Mouse (Mus musculus) embryonic facial prominence, embryonic 12.5 days (tissue): ENCODE measurements at regions not wholly inside any gene's neighbourhood (a gene's known extent, or its start where the extent isn't known, plus 50 kb on each side); places are given as distances from the start of the nearest gene placed in this dataset.

Source experiments
- ATAC-seq: fragments of 200-750 bp; cut with Nextera tagmentation; 2 replicates; pipeline ENCODE4 v1.8.0; 2017; ENCODE audit not compliant: insufficient number of reproducible peaks, insufficient read depth, low FRiP score, low TSS enrichment
- H3K27ac ChIP-seq: fragments of 300-500 bp; sonication (generic); 2 replicates; pipeline ENCODE4 v1.5.1; 2016; ENCODE audit warnings: mild to moderate bottlenecking
- H3K27me3 ChIP-seq: fragments of 300-500 bp; sonication (generic); 2 replicates; pipeline ENCODE4 v1.6.1; 2016; ENCODE audit warnings: mild to moderate bottlenecking, moderate library complexity
- H3K36me3 ChIP-seq: fragments of 300-500 bp; sonication (generic); 2 replicates; pipeline ENCODE4 v1.6.1; 2016; ENCODE audit warnings: mild to moderate bottlenecking
- H3K4me1 ChIP-seq: fragments of 300-500 bp; sonication (generic); 2 replicates; pipeline ENCODE4 v1.6.1; 2016
- H3K4me2 ChIP-seq: fragments of 300-500 bp; sonication (generic); replicated peaks from 2 replicates; pipeline ENCODE4 v1.6.1; 2016; ENCODE audit warnings: mild to moderate bottlenecking, moderate library complexity
- H3K4me3 ChIP-seq: fragments of 300-500 bp; sonication (generic); 2 replicates; pipeline ENCODE4 v1.5.1; 2016; ENCODE audit warnings: mild to moderate bottlenecking
- H3K9ac ChIP-seq: fragments of 300-500 bp; sonication (generic); 2 replicates; pipeline ENCODE4 v1.6.1; 2016; ENCODE audit warnings: mild to moderate bottlenecking, moderate library complexity
- H3K9me3 ChIP-seq: fragments of 300-500 bp; sonication (generic); 2 replicates; pipeline ENCODE4 v1.6.1; 2016; ENCODE audit warnings: mild to moderate bottlenecking, moderate library complexity
- WGBS: fragments of 180-500 bp; shearing (Covaris S2); methylation state at CpG from one replicate; pipeline ENCODE4 v1.1.7; 2016; 5-methylcytosine and 5-hydroxymethylcytosine counted together

GRCm38 (mm10) chr4:58607491-58607890 is 53.8 kb upstream of the Lpar1 start:
- H3K36me3 ChIP-seq = no peaks in the 10 kb centered on the region
- WGBS = 92% methylated on average over 2 of the region's 2 CpGs
- H3K4me3 ChIP-seq = no peak overlapping the region
- H3K27ac ChIP-seq = no peak overlapping the region
- no peak for ATAC-seq
- no peak overlapping the region for H3K9ac ChIP-seq
- no peak overlapping the region for H3K4me2 ChIP-seq
- H3K9me3 ChIP-seq = no peaks in the 10 kb centered on the region
- H3K27me3 ChIP-seq = no peaks in the 10 kb centered on the region
- no peaks in the 10 kb centered on the region for H3K4me1 ChIP-seq

GRCm38 (mm10) chr4:58605941-58606340 is 52.2 kb upstream of the Lpar1 start:
- Histone ChIP-seq H3K4me2 (no peak overlapping the region), H3K9ac (no peak overlapping the region), H3K36me3 (no peaks in the 10 kb centered on the region), H3K27me3 (no peaks in the 10 kb centered on the region), H3K4me1 (no peaks in the 10 kb centered on the region), H3K4me3 (no peak overlapping the region), H3K27ac (no peak overlapping the region), H3K9me3 (no peaks in the 10 kb centered on the region)
- no peak for ATAC-seq
- 83% methylated on average over 3 of the region's 3 CpGs for WGBS
